Mouse (Mus musculus) hindbrain, embryonic 15.5 days (tissue): ENCODE data around the gene Zfp367. TPM values are rescaled to one million over a fixed set of nuclear protein-coding genes. Genes with fewer than 3 reads are reported as not detected.

ENCODE experiments used
- ATAC-seq: fragments of 200-750 bp; cut with Nextera tagmentation; 2 replicates; pipeline ENCODE4 v1.8.0; 2017; ENCODE audit warnings: low read depth, moderate number of reproducible peaks, moderate TSS enrichment; ENCODE audit not compliant: low FRiP score
- H3K27ac ChIP-seq: fragments of 300-500 bp; sonication (generic); replicated peaks from 2 replicates; pipeline ENCODE4 v1.5.1; 2015; ENCODE audit warnings: mild to moderate bottlenecking, inconsistent platforms
- H3K27me3 ChIP-seq: fragments of 300-500 bp; sonication (generic); 2 replicates; pipeline ENCODE4 v1.6.1; 2015; ENCODE audit warnings: control low read depth, inconsistent platforms
- H3K36me3 ChIP-seq: fragments of 300-500 bp; sonication (generic); 2 replicates; pipeline ENCODE4 v1.6.1; 2015; ENCODE audit warnings: control low read depth, inconsistent platforms
- H3K4me1 ChIP-seq: fragments of 300-500 bp; sonication (generic); replicated peaks from 2 replicates; pipeline ENCODE4 v1.6.1; 2015; ENCODE audit warnings: control low read depth, inconsistent platforms
- H3K4me2 ChIP-seq: fragments of 300-500 bp; sonication (generic); 2 replicates; pipeline ENCODE4 v1.6.1; 2015; ENCODE audit warnings: moderate library complexity, mild to moderate bottlenecking, inconsistent platforms
- H3K4me3 ChIP-seq: fragments of 300-500 bp; sonication (generic); 2 replicates; pipeline ENCODE4 v1.5.1; 2015; ENCODE audit warnings: mild to moderate bottlenecking, inconsistent platforms
- H3K9ac ChIP-seq: fragments of 300-500 bp; sonication (generic); 2 replicates; pipeline ENCODE4 v1.6.1; 2015; ENCODE audit warnings: inconsistent platforms
- H3K9me3 ChIP-seq: fragments of 300-500 bp; sonication (generic); 2 replicates; pipeline ENCODE4 v1.6.1; 2016; ENCODE audit warnings: control low read depth, inconsistent platforms
- WGBS: fragments of 180-500 bp; shearing (Covaris S2); methylation state at CpG from one replicate; pipeline ENCODE4 v1.1.7; 2015; 5-methylcytosine and 5-hydroxymethylcytosine counted together
- polyA plus RNA-seq: library from polyadenylated mRNA; unstranded; fragments of >200 nt; fragmentation: Nextera tagmentation; extraction: Ambion mirVana; gene quantifications from 2 replicates; pipeline ENCODE4 v1.2.1, GENCODE M21; 2015

Gene Zfp367
- polyA plus RNA-seq, 1 experiment from 2014 or later = 6.4 TPM

- Histone ChIP-seq H3K9ac (no peak overlapping the region), H3K4me2 (no peak overlapping the region), H3K4me1 (peaks cover 9% of the 10 kb centered on the region), H3K27me3 (no peaks in the 10 kb centered on the region), H3K9me3 (no peaks in the 10 kb centered on the region), H3K36me3 (no peaks in the 10 kb centered on the region), H3K4me3 (no peak overlapping the region), H3K27ac (no peak overlapping the region)
- ATAC-seq = no peak
- WGBS = 78% methylated on average over 5 of the region's 5 CpGs
Observed at GRCm38 (mm10) chr13:64086036-64086435, 67.0 kb downstream of the Zfp367 start.

DNA sequence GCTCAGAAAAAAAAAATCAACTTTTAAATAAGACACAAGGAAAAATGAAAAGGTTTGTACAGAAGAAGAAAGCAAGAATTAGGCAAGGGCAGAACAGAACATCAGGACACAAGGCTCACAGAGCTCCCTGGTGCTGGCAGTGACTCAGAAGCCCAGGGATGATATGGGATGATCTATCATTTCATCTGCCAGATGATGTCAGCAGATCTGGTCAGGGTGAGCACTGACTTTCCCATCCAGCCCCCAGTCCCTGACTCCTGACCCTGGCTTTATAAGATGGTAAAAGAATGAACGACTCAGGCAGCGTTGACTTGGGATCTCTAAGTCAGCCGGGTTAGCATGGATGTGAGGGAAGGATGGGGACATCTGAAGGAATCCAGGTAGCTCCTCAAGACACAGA lies 69.7 kb downstream of the Zfp367 start:
- 80% methylated on average over 3 of the region's 3 CpGs for WGBS
- Histone ChIP-seq H3K4me3 (no peak overlapping the region), H3K27me3 (no peaks in the 10 kb centered on the region), H3K36me3 (no peaks in the 10 kb centered on the region), H3K9ac (no peak overlapping the region), H3K27ac (no peak overlapping the region), H3K4me1 (peaks cover 9% of the 10 kb centered on the region), H3K4me2 (no peak overlapping the region), H3K9me3 (no peaks in the 10 kb centered on the region)
- ATAC-seq = no peak

Other genes starting within 250 kb of the Zfp367 start
- not detected in 2 replicates for gene Hsd17b3, start 64.0 kb downstream of the Zfp367 start, polyA plus RNA-seq
- gene Slc35d2, start 23.8 kb downstream of the Zfp367 start, polyA plus RNA-seq = 1.2 and 2.1 TPM in 2 replicates
- 47.7 and 48.0 TPM in 2 replicates for gene Habp4, start 8.6 kb upstream of the Zfp367 start, polyA plus RNA-seq
- gene Cdc14b, start 122.1 kb upstream of the Zfp367 start, polyA plus RNA-seq = 2.3 and 3.3 TPM in 2 replicates
- gene Aaed1, start 159.5 kb upstream of the Zfp367 start, polyA plus RNA-seq = 13.4 and 13.7 TPM in 2 replicates
- 152 and 162 TPM in 2 replicates for gene Ctsl, start 217.7 kb upstream of the Zfp367 start, polyA plus RNA-seq